ENCODE assay signal across 14 mouse cellular contexts in the genomic region with DNA sequence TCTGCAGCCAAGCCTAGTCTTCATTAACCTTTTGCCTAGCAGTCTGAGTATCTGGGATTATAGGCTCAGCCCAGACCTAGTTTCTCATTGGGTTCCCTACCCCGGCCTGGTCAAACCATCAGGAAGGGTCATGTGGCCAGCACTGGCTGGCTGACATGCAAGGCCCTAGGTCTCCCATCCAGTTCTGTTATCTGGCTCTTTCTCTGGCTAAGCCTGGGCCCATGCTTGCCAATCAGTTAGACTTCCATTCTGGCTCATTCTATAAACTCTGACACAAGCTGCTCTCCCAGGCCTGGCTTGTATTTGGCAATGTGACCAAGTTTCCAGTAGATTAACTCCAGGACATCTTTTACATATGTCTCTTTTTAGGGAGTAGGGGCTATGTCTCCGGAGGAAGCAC.
DNase-seq lines count a peak whose midpoint lies in the region; ATAC-seq and TF ChIP-seq lines count a peak whose summit lies in the region.
"Had no signal": no experiment of that assay in that cellular context is flagged by ENCODE, and none has a peak within 500 bp of the region (broad histone marks: within the 10 kb centered on the region; RNA-seq: fewer than 3 reads in every experiment).

No protein-coding gene starts in this region.

- H3K4me3 ChIP-seq in hindbrain, postnatal 0 days (ENCODE audit: low read length): no peak overlapping the region
- H3K4me3 ChIP-seq in hindbrain, embryonic 13.5 days: no peak overlapping the region
- H3K4me3 ChIP-seq: forebrain, embryonic 13.5 days; limb, embryonic 10.5 days; midbrain, embryonic 13.5 days had no signal

- no peaks in the 10 kb centered on the region for H3K4me1 ChIP-seq in hindbrain, postnatal 0 days (ENCODE audit: insufficient read depth, low read length)
- H3K4me1 ChIP-seq in hindbrain, embryonic 13.5 days (replicated peaks): no peaks in the 10 kb centered on the region
- H3K4me1 ChIP-seq: midbrain, embryonic 13.5 days had no signal

- peak; percentile 24 for DNase-seq in hindbrain, postnatal 0 days (ENCODE audit: low spot score)
- DNase-seq in cerebellum, adult 11-12 months: peak; percentile 84
- peak; percentile 76 to 82 for DNase-seq in cerebellum, postnatal 14 days
- DNase-seq in heart, postnatal 4 days: peak; percentile 12
- no peak for DNase-seq in thymus, postnatal 0 days (ENCODE audit: low spot score)
- DNase-seq in lung, postnatal 4 days: no peak
- DNase-seq: embryo, embryonic 11 days; kidney, postnatal 4 days had no signal

- no peaks in the 10 kb centered on the region for H3K27me3 ChIP-seq in hindbrain, postnatal 0 days (ENCODE audit: insufficient read depth, low read length)
- H3K27me3 ChIP-seq in hindbrain, embryonic 13.5 days: peaks cover 14% of the 10 kb centered on the region
- H3K27me3 ChIP-seq: forebrain, embryonic 13.5 days had no signal

- ATAC-seq in hindbrain, postnatal 0 days: no peak
- no peak for ATAC-seq in hindbrain, embryonic 13.5 days (ENCODE audit: low FRiP score)
- ATAC-seq: forebrain, embryonic 13.5 days; hindbrain, embryonic 16.5 days; midbrain, embryonic 13.5 days had no signal

- H3K27ac ChIP-seq in hindbrain, postnatal 0 days: no peak overlapping the region
- H3K27ac ChIP-seq in hindbrain, embryonic 13.5 days: no peak overlapping the region
- H3K27ac ChIP-seq: forebrain, embryonic 13.5 days; limb, embryonic 10.5 days; liver, embryonic 14.5 days; midbrain, embryonic 13.5 days had no signal

- H3K9me3 ChIP-seq in hindbrain, postnatal 0 days (ENCODE audit: low read length): no peaks in the 10 kb centered on the region
- no peaks in the 10 kb centered on the region for H3K9me3 ChIP-seq in hindbrain, embryonic 13.5 days
- H3K9me3 ChIP-seq: forebrain, embryonic 13.5 days; limb, embryonic 10.5 days; midbrain, embryonic 13.5 days had no signal

- H3K4me2 ChIP-seq in hindbrain, postnatal 0 days (ENCODE audit: low read depth, low read length): no peak overlapping the region
- H3K4me2 ChIP-seq in hindbrain, embryonic 13.5 days: no peak overlapping the region
- H3K4me2 ChIP-seq: forebrain, embryonic 13.5 days; midbrain, embryonic 13.5 days had no signal

- 60% methylated on average over 2 of the region's 2 CpGs for WGBS in hindbrain, postnatal 0 days
- WGBS in hindbrain, embryonic 13.5 days: 89% methylated on average over 2 of the region's 2 CpGs

- H3K36me3 ChIP-seq in hindbrain, postnatal 0 days (ENCODE audit: insufficient read depth, low read length): no peaks in the 10 kb centered on the region
- no peaks in the 10 kb centered on the region for H3K36me3 ChIP-seq in hindbrain, embryonic 13.5 days
- H3K36me3 ChIP-seq: limb, embryonic 10.5 days; midbrain, embryonic 13.5 days had no signal

- TF ChIP-seq CTCF in hindbrain, postnatal 0 days (IDR thresholded peaks at IDR 0.05; ENCODE audit: low read depth): no peak

- H3K9ac ChIP-seq in hindbrain, postnatal 0 days (replicated peaks; ENCODE audit: low read length): no peak overlapping the region
- no peak overlapping the region for H3K9ac ChIP-seq in hindbrain, embryonic 13.5 days
- H3K9ac ChIP-seq: forebrain, embryonic 13.5 days; liver, embryonic 14.5 days; midbrain, embryonic 13.5 days had no signal

Comparison
In these comparisons a context has a peak if more than half of its experiments do, and no peak if none do; other contexts are left out.
1. DNase-seq: peak in hindbrain, postnatal 0 days (single experiment), cerebellum, adult 11-12 months (single experiment), cerebellum, postnatal 14 days (2 of 2) and heart, postnatal 4 days (single experiment); none in thymus, postnatal 0 days (single experiment) and lung, postnatal 4 days (0 of 2).